Mouse (Mus musculus) liver, embryonic 14.5 days (tissue): ENCODE results near the gene Stat3.

Source experiments
- CTCF ChIP-seq: IDR thresholded peaks from 2 replicates; pipeline ENCODE4 v1.5.1; 2016; ENCODE audit warnings: antibody characterized with exemption, low read depth, control low read depth
- EP300 ChIP-seq: IDR thresholded peaks from 2 replicates; pipeline ENCODE4 v1.6.1; 2016; ENCODE audit warnings: antibody characterized with exemption, low read depth

- no peak for TF ChIP-seq CTCF
- TF ChIP-seq EP300: no peak
Observed at GRCm38 (mm10) chr11:100927386-100927785, 12.0 kb downstream of the Stat3 start.
